Mouse (Mus musculus): ENCODE results near the gene Cacna1c.

- TF ChIP-seq POLR2A (IDR thresholded peaks at IDR 0.05; ENCODE audit: insufficient read depth, low read length), result no peak
- TF ChIP-seq CTCF (IDR thresholded peaks at IDR 0.05; ENCODE audit: low read depth, low read length), result no peak
- TF ChIP-seq EP300 (IDR thresholded peaks at IDR 0.05; ENCODE audit: insufficient read depth, low read depth, low read length), result no peak
These were observed 306.8 kb downstream of the Cacna1c start for GRCm38 (mm10) chr6:118889441-118889840.

Measured in ES-Bruce4 (cell line).